Mouse (Mus musculus): Measurements from ENCODE around the gene Scamp2. TPM values are rescaled to one million over a fixed set of nuclear protein-coding genes. Genes with fewer than 3 reads are reported as not detected.
A peak's percentile ranks its signal among the peaks of the same experiment; 100 is the strongest.

Scamp2 gene
- polyA plus RNA-seq, 1 experiment from 2014 or later, result 75.5 TPM

DNA sequence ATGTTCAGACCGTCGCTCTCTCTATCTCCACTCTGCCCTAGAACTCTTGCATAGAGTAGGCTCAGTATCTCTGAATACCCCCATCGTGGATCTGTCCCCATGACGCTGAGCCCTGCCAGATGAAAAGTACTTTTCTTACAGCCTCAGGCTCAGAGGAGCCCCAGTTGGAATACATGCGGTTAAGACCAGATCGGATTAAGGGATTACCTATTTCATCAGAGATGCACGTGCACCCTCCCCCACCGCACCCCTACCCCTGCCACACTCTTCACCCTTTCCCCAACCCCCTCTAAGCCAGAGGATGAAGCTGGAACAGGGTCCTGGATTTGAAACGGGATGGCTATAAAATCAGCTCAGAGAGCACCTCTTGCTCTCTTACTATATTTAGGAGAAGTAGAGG is 44.8 kb downstream of the Scamp2 start:
- H3K27me3 ChIP-seq (replicated peaks; ENCODE audit: control insufficient read depth, insufficient read depth, low read length), result peaks cover 13% of the 10 kb centered on the region
- WGBS, result 19% methylated on average over 9 of the region's 9 CpGs
- H3K4me1 ChIP-seq (replicated peaks; ENCODE audit: control insufficient read depth, insufficient read depth, low read length), result 0 out of 2 replicates have a peak, but pooled peaks cover 8% of the 10 kb centered on the region
- ATAC-seq (replicated peaks; ENCODE audit: low FRiP score, low TSS enrichment, low read depth), result no peak
- H3K36me3 ChIP-seq (ENCODE audit: control insufficient read depth, insufficient read depth, low read length), result no peaks in the 10 kb centered on the region
- no peak overlapping the region for H3K4me3 ChIP-seq (ENCODE audit: low read depth, low read length)
- no peak overlapping the region for H3K27ac ChIP-seq (ENCODE audit: low read depth)
- no peaks in the 10 kb centered on the region for H3K9me3 ChIP-seq (ENCODE audit: control insufficient read depth, low read length)
- H3K9ac ChIP-seq (ENCODE audit: low read length), result no peak overlapping the region
- no peak overlapping the region for H3K4me2 ChIP-seq (ENCODE audit: low read length)
- DNase-seq (ENCODE audit: low spot score), result no peak

DNA sequence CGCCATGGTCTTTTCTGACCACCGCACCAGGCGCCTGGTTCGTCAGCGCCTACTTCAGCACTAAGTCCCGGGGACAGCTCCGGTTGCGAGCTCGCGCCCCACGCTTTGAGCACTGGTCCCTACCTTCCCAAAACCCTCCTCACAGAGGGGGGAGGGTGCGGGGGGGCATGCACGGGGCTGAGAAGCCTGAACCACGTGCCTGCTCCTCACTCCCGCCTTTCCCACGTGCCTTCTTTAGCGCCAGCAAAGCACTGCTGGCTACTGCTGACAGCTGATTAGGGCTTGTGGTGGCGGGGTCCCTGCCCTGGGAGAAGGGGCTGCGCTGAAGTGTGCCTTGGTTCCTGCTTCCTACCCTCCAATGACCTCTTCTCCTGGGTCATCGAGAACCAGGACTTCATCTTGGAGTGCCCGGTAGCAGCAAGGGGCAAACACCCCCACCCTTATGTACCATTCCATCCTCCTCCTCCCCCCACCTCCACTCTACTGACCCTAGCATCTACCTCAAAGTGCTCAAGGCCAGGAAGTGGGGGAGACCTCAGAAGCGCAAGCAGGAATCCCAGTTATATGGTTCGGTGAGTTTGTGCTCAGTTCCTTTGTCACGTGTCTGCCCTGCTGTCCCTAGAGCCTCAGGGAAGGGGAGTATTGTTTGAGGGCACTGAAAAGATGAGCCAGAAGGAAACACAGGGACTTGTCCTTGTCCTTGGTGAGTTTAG is 45.6 kb downstream of the Scamp2 start, which contains the start of gene Cplx3:
Gene Cplx3, minus strand, starts transcription at position 143 of the 713 bp plus-strand sequence.
- Histone ChIP-seq H3K4me1 (replicated peaks; ENCODE audit: control insufficient read depth, insufficient read depth, low read length) (0 out of 2 replicates have a peak, but pooled peaks cover 1% of the 10 kb centered on the region), H3K9me3 (ENCODE audit: control insufficient read depth, low read length) (no peaks in the 10 kb centered on the region), H3K27me3 (replicated peaks; ENCODE audit: control insufficient read depth, insufficient read depth, low read length) (peaks cover 13% of the 10 kb centered on the region), H3K4me3 (ENCODE audit: low read depth, low read length) (no peak within 1 kb of the TSS), H3K27ac (ENCODE audit: low read depth) (no peak within 1 kb of the TSS), H3K4me2 (ENCODE audit: low read length) (no peak within 1 kb of the TSS), H3K36me3 (ENCODE audit: control insufficient read depth, insufficient read depth, low read length) (no peaks in the 10 kb centered on the region), H3K9ac (ENCODE audit: low read length) (no peak within 1 kb of the TSS)
- 0 out of 2 replicates have a peak, but pooled peaks have one; percentile 58 for ATAC-seq (replicated peaks; ENCODE audit: low FRiP score, low TSS enrichment, low read depth)
- WGBS, result 7% methylated on average over 24 of the region's 24 CpGs
- DNase-seq (ENCODE audit: low spot score), result peak; percentile 94

DNA sequence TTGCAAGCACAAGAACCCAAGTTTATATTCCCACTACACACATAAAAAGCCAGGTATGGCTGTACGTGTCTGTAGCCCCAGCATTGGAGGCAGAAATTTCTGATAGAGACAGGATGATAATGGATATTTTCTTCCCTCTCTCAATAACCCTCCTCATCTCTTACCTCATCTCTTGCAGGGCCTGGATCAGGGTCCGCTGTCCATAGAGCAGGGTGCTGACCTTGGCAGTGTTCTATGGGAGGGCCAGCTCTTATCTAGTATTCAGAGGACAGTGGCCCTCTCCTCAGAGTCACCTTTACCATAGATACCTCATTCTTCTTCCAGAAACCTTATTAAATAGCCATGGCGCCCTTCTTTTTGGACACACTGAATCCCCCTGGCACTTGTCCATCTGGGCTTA is 49.1 kb downstream of the Scamp2 start:
- H3K4me3 ChIP-seq (ENCODE audit: low read depth, low read length), result no peak overlapping the region
- H3K4me1 ChIP-seq (replicated peaks; ENCODE audit: control insufficient read depth, insufficient read depth, low read length), result no peaks in the 10 kb centered on the region
- H3K27ac ChIP-seq (ENCODE audit: low read depth), result no peak overlapping the region
- peaks cover 13% of the 10 kb centered on the region for H3K27me3 ChIP-seq (replicated peaks; ENCODE audit: control insufficient read depth, insufficient read depth, low read length)
- H3K36me3 ChIP-seq (ENCODE audit: control insufficient read depth, insufficient read depth, low read length), result no peaks in the 10 kb centered on the region
- DNase-seq (ENCODE audit: low spot score) (no peak), ATAC-seq (replicated peaks; ENCODE audit: low FRiP score, low TSS enrichment, low read depth) (no peak)
- 58% methylated on average over 3 of the region's 3 CpGs for WGBS
- H3K9me3 ChIP-seq (ENCODE audit: control insufficient read depth, low read length), result no peaks in the 10 kb centered on the region
- no peak overlapping the region for H3K4me2 ChIP-seq (ENCODE audit: low read length)
- no peak overlapping the region for H3K9ac ChIP-seq (ENCODE audit: low read length)

DNA sequence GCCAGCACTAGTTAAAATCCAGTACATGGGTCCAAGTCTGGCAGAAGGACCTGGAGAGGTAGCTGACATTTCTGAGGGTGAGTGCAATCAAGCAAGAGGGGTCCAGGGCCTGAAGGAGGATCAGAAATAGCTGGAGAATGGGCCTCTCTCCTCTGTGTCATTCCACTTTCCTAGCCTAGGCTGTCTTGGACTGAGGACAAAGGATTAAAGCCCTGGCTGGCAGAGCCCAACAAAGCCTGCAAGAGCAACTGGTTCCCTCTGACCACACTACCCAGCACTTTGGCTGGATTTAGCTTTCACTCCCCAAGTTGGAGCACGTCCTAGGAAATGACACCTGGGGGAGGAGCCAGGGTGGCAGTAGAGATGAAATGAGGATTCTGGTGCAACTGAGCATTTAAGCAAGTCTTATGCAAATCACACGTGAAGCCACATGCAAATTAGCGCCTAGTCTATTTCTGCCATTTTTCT is 49.6 kb downstream of the Scamp2 start:
- Histone ChIP-seq H3K36me3 (ENCODE audit: control insufficient read depth, insufficient read depth, low read length) (no peaks in the 10 kb centered on the region), H3K9ac (ENCODE audit: low read length) (no peak overlapping the region), H3K27ac (ENCODE audit: low read depth) (no peak overlapping the region), H3K4me3 (ENCODE audit: low read depth, low read length) (no peak overlapping the region), H3K4me2 (ENCODE audit: low read length) (no peak overlapping the region), H3K27me3 (replicated peaks; ENCODE audit: control insufficient read depth, insufficient read depth, low read length) (peaks cover 12% of the 10 kb centered on the region), H3K9me3 (ENCODE audit: control insufficient read depth, low read length) (no peaks in the 10 kb centered on the region), H3K4me1 (replicated peaks; ENCODE audit: control insufficient read depth, insufficient read depth, low read length) (no peaks in the 10 kb centered on the region)
- DNase-seq (ENCODE audit: low spot score) (no peak), ATAC-seq (replicated peaks; ENCODE audit: low FRiP score, low TSS enrichment, low read depth) (no peak)
- WGBS, result 55% methylated on average over 3 of the region's 3 CpGs

DNA sequence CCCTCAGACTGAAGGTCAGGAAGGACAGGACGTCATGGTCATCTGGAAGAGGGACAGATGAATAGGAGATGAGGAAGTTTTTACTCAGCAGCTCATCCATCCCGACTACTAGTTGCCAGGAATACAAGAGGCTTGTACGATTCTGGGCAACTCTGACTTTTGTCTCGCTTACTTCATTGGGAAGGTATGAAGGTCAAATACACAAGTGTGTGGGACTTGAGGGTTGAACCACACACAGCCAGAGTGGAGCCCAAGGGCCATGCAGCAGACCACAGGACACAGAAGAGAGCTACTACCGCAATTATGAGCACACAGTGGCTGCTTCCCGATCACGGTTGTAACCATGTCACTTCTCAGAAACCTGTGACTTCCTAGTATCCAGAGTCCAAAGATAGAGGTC is 51.8 kb downstream of the Scamp2 start:
- WGBS, result 78% methylated on average over 7 of the region's 7 CpGs
- Histone ChIP-seq H3K27ac (ENCODE audit: low read depth) (no peak overlapping the region), H3K36me3 (ENCODE audit: control insufficient read depth, insufficient read depth, low read length) (no peaks in the 10 kb centered on the region), H3K27me3 (replicated peaks; ENCODE audit: control insufficient read depth, insufficient read depth, low read length) (no peaks in the 10 kb centered on the region), H3K4me3 (ENCODE audit: low read depth, low read length) (no peak overlapping the region), H3K4me2 (ENCODE audit: low read length) (no peak overlapping the region), H3K4me1 (replicated peaks; ENCODE audit: control insufficient read depth, insufficient read depth, low read length) (no peaks in the 10 kb centered on the region), H3K9me3 (ENCODE audit: control insufficient read depth, low read length) (no peaks in the 10 kb centered on the region), H3K9ac (ENCODE audit: low read length) (no peak overlapping the region)
- ATAC-seq (replicated peaks; ENCODE audit: low FRiP score, low TSS enrichment, low read depth), result no peak
- no peak for DNase-seq (ENCODE audit: low spot score)

DNA sequence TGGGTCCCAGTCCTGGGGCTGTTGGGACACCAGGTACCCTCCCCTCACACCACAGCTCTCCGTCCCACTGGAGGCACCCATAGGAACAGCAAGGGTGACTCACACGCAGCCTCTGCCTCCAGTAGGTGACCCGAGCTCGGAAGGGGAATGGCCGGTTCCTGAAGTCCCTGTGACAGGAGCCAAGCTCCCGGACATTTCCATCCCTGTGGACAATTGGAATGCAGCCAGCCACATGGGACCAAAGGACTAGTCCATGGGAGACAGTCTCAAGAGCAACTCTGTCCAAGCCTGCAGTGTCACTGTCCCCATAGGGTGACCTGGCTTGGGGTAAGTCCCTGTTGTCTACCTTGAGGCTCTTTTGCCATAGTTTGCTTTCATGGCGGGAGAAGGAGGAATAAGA is 53.2 kb downstream of the Scamp2 start:
- 69% methylated on average over 7 of the region's 7 CpGs for WGBS
- DNase-seq (ENCODE audit: low spot score), result no peak
- no peak for ATAC-seq (replicated peaks; ENCODE audit: low FRiP score, low TSS enrichment, low read depth)
- H3K27ac ChIP-seq (ENCODE audit: low read depth), result no peak overlapping the region
- no peaks in the 10 kb centered on the region for H3K4me1 ChIP-seq (replicated peaks; ENCODE audit: control insufficient read depth, insufficient read depth, low read length)
- H3K27me3 ChIP-seq (replicated peaks; ENCODE audit: control insufficient read depth, insufficient read depth, low read length), result no peaks in the 10 kb centered on the region
- H3K4me3 ChIP-seq (ENCODE audit: low read depth, low read length), result no peak overlapping the region
- no peak overlapping the region for H3K4me2 ChIP-seq (ENCODE audit: low read length)
- H3K36me3 ChIP-seq (ENCODE audit: control insufficient read depth, insufficient read depth, low read length), result no peaks in the 10 kb centered on the region
- no peaks in the 10 kb centered on the region for H3K9me3 ChIP-seq (ENCODE audit: control insufficient read depth, low read length)
- no peak overlapping the region for H3K9ac ChIP-seq (ENCODE audit: low read length)

DNA sequence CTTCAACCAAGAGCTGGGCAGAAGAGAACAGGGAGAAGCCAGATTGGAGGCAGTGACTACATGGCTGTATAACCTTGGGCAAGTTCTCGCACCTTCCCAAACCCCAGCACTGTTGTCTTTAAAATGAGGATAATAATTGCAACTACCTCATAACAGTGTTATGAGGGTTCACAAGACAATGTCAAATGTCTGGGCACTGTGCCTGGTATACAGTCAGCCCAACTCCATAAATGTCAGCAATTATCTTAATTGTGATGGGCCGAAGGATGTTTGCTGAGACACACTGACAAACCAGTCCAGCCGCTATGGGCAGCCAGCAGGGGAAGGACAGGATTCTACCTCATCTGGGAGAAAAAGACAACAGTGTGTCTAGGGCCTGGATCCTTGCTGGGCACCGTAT is 54.0 kb downstream of the Scamp2 start:
- no peaks in the 10 kb centered on the region for H3K36me3 ChIP-seq (ENCODE audit: control insufficient read depth, insufficient read depth, low read length)
- no peak for ATAC-seq (replicated peaks; ENCODE audit: low FRiP score, low TSS enrichment, low read depth)
- H3K9ac ChIP-seq (ENCODE audit: low read length), result no peak overlapping the region
- H3K27ac ChIP-seq (ENCODE audit: low read depth), result no peak overlapping the region
- no peaks in the 10 kb centered on the region for H3K9me3 ChIP-seq (ENCODE audit: control insufficient read depth, low read length)
- no peaks in the 10 kb centered on the region for H3K27me3 ChIP-seq (replicated peaks; ENCODE audit: control insufficient read depth, insufficient read depth, low read length)
- H3K4me3 ChIP-seq (ENCODE audit: low read depth, low read length), result no peak overlapping the region
- no peak for DNase-seq (ENCODE audit: low spot score)
- WGBS, result 71% methylated on average over 4 of the region's 4 CpGs
- H3K4me1 ChIP-seq (replicated peaks; ENCODE audit: control insufficient read depth, insufficient read depth, low read length), result no peaks in the 10 kb centered on the region
- H3K4me2 ChIP-seq (ENCODE audit: low read length), result no peak overlapping the region

DNA sequence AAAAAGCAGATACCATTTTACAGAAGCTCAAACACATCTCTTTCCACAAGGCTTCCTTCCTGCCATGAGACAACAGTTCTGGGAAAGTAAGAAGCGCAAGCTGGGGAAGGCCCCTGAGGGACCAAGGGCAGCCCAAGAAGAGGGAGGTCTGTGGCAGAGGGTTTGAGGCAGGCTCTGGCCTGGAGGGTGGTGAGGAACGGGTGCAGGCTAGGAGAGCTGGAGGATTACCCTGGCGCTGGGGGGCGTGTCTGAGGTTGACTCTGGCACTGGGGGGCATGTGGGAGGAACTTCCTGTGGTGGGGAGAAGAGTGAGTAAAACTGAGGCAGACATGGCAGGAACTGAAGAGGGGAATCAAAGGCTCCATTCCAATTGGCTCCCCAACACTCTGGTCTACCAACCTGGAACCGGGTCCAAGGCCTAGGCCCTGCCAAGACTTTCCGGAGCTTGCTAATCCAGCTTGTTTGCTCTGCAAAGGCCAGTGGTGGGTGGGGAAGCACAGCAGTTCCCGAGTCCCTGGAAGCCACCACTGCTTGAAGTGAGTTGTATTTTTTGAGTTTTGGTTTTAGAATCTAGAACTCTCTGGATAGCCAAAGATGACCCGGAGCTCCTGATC is 56.9 kb downstream of the Scamp2 start:
- Histone ChIP-seq H3K9me3 (ENCODE audit: control insufficient read depth, low read length) (no peaks in the 10 kb centered on the region), H3K4me3 (ENCODE audit: low read depth, low read length) (no peak overlapping the region), H3K36me3 (ENCODE audit: control insufficient read depth, insufficient read depth, low read length) (no peaks in the 10 kb centered on the region), H3K27me3 (replicated peaks; ENCODE audit: control insufficient read depth, insufficient read depth, low read length) (no peaks in the 10 kb centered on the region), H3K4me2 (ENCODE audit: low read length) (no peak overlapping the region), H3K27ac (ENCODE audit: low read depth) (no peak overlapping the region), H3K4me1 (replicated peaks; ENCODE audit: control insufficient read depth, insufficient read depth, low read length) (no peaks in the 10 kb centered on the region), H3K9ac (ENCODE audit: low read length) (no peak overlapping the region)
- no peak for DNase-seq (ENCODE audit: low spot score)
- WGBS, result 70% methylated on average over 8 of the region's 8 CpGs
- ATAC-seq (replicated peaks; ENCODE audit: low FRiP score, low TSS enrichment, low read depth), result no peak

DNA sequence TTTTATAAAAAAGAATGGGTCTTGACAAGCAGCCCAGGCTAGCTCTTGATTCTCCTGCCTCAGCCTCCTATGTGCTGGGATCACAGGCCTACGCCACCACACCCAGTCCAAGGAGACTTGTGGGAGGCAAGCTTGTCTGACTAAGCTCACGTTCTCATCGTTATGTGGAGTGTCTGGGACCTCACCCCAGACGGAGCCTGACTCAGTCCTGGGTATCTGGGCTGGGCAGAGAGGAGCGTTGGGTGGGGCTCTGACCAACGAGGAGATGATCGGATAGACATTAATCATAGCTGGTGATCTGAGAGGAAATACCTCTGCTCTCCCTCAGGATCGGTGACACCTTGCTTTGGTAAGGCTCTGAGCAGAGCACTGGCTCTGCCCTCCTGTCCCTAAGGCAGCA is 58.1 kb downstream of the Scamp2 start:
- Histone ChIP-seq H3K9ac (ENCODE audit: low read length) (no peak overlapping the region), H3K36me3 (ENCODE audit: control insufficient read depth, insufficient read depth, low read length) (no peaks in the 10 kb centered on the region), H3K27ac (ENCODE audit: low read depth) (no peak overlapping the region), H3K4me3 (ENCODE audit: low read depth, low read length) (no peak overlapping the region), H3K27me3 (replicated peaks; ENCODE audit: control insufficient read depth, insufficient read depth, low read length) (no peaks in the 10 kb centered on the region), H3K9me3 (ENCODE audit: control insufficient read depth, low read length) (no peaks in the 10 kb centered on the region), H3K4me2 (ENCODE audit: low read length) (no peak overlapping the region), H3K4me1 (replicated peaks; ENCODE audit: control insufficient read depth, insufficient read depth, low read length) (no peaks in the 10 kb centered on the region)
- 70% methylated on average over 8 of the region's 8 CpGs for WGBS
- DNase-seq (ENCODE audit: low spot score) (no peak), ATAC-seq (replicated peaks; ENCODE audit: low FRiP score, low TSS enrichment, low read depth) (no peak)
